Mouse (Mus musculus) T-helper 17 cell (primary cell): ENCODE results near the gene Pnpla6.
"Not testable (repeated sequence)": the region's sequence is repeated elsewhere in the genome, so short reads cannot be mapped to it uniquely, and the experiment has no call there.

Experiments
- in situ Hi-C, 2 experiments: fragments of 300-600 bp; cut with MboI, MseI; formaldehyde crosslinking; loops; 1 replicate in 1 of 2; 2 replicates in 1 of 2; pipeline ENCODE4 v1.15.1; 2025; ENCODE audit warnings: high pct_unique_total_duplicates in 2 of 2

Gene Pnpla6

GRCm38 (mm10) chr8:3574546-3574945, 59.4 kb downstream of the Pnpla6 start:
- in situ Hi-C loops = no loop called here

DNA sequence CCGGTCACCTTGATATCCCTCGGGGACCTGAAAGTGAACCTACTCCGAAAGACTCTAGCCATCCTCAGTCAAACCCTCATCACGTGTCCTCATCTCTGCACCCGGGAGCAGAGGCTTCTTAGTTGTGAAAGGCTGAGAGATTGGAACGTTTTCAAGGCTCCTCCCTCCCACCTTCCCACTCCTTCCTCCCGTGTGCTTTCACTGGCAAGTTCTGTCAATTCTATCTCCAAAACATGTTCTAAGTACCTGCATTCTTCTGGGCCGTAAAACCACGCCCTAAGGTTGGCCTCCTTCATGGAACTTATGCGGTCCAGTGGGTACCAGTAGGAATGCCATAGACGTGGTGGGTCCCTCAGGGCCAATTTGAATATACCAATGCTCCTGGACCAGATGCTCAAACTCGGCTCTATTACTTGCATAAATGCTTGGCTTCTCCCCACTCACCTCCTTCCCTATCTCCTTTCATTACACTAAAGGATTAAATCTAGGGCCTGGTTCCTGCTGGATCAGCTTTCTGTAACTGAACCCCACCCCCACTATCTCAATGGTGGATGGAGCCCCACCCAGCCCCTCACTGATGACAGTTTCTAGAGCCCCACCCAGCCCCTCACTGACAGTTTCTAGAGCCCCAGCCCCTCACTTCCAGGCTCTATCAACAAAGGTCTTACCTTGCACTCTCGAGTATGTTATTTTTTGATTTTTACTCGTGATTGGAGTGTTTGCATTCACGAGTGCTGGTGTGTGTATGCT, 61.2 kb downstream of the Pnpla6 start:
- in situ Hi-C loops = no loop called here

DNA sequence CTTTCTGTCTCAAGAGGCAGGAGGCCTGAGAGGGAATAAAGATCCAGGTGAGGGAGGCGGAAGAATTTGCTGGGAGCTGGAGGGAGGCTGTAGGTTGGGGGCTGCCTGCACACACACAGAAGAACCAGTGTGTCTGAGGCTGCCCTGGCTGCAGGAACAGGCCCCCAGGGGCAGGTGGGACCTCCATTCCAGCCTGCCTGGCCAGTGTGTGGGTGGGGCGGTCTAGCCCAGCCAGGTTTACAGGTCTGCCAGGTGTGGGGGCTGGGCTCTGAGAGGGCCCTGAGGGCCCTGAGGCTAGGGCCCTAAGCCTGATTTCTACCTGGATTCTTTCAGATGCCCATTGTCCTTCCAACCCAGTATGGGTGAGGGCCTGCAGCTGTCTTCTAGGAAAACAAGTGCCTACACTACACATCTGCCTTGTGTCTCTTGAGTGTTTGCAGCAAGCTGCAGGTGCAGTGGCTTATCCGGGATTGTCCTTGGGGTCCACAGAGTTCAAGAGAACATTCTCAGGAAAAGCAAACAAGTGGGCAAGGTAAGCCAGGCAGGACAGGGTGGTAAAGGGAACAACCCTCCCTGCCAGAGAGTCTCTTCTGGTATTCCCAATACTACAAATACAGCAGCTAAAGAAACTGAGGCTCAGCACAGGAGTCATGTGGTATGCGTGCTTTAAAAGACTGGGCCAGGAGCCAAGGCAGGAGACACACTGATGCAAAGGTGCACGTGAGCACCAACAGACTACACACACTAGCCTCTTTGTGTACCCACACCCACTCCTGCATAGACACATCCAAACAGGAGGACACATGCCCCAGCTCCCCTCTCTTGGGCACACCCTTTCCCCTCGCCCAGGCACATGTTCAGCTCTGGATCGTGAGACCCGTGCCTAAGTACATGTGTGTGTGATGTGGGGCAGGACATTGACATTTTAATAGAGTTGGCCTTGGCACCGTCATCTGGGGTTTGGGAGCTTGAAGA, 64.5 kb downstream of the Pnpla6 start:
- in situ Hi-C loops = no loop called here

DNA sequence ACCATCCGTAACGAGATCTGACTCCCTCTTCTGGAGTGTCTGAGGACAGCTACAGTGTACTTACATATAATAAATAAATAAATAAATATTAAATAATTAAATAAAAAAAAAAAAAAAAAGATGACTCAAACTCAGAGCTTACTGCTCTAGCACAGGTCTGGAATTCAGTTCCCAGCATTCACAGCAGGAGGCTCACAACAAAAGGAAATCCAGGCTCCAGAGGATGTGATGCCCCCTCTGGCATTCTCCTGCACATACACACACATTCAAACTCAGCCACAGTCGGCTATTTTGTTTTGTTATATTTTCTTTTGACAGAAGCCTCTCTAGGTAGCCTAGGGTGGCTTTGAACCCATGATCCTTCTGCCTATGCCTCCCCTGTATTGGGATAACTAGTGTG, 66.8 kb downstream of the Pnpla6 start:
- in situ Hi-C loops = not testable (repeated sequence)

GRCm38 (mm10) chr8:3586452-3586851, 71.3 kb downstream of the Pnpla6 start:
- in situ Hi-C loops = no loop called here

- in situ Hi-C loops = no loop called here
These were observed 71.8 kb downstream of the Pnpla6 start, which contains the start of gene Camsap3 for GRCm38 (mm10) chr8:3586993-3587390. Camsap3 (plus strand) TSS chr8:3587293.

GRCm38 (mm10) chr8:3587391-3588257, 72.4 kb downstream of the Pnpla6 start:
- in situ Hi-C loops = no loop called here

GRCm38 (mm10) chr8:3588258-3588633, 73.1 kb downstream of the Pnpla6 start:
- in situ Hi-C loops = no loop called here

GRCm38 (mm10) chr8:3593470-3593869, 78.3 kb downstream of the Pnpla6 start:
- in situ Hi-C loops = no loop called here
